Mouse (Mus musculus): ENCODE data around the gene Lrrc8b. TPM values are rescaled to one million over a fixed set of nuclear protein-coding genes. Genes with fewer than 3 reads are reported as not detected.

Lrrc8b gene
- polyA plus RNA-seq, 2 experiments: 5.8 to 6.6 TPM

- H3K27ac ChIP-seq (replicated peaks; ENCODE audit: low read depth, low read length): no peak overlapping the region
- H3K36me3 ChIP-seq (ENCODE audit: control insufficient read depth, insufficient read depth, low read length): no peaks in the 10 kb centered on the region
- DNase-seq (ENCODE audit: low spot score) (no peak), ATAC-seq (ENCODE audit: low FRiP score, low read depth) (no peak)
- H3K4me3 ChIP-seq (replicated peaks; ENCODE audit: low read length): no peak overlapping the region
- H3K4me1 ChIP-seq (ENCODE audit: control insufficient read depth, insufficient read depth, low read length): no peaks in the 10 kb centered on the region
- no peak overlapping the region for H3K4me2 ChIP-seq (replicated peaks; ENCODE audit: low read depth, low read length, severe bottlenecking)
- H3K9ac ChIP-seq (ENCODE audit: low read depth, low read length, severe bottlenecking): no peak overlapping the region
- TF ChIP-seq POLR2A (IDR thresholded peaks at IDR 0.05; ENCODE audit: borderline replicate concordance, extremely low read depth, insufficient read depth, insufficient read length): no peak
- no peaks in the 10 kb centered on the region for H3K27me3 ChIP-seq (ENCODE audit: control insufficient read depth, insufficient read depth, low read length)
- no peaks in the 10 kb centered on the region for H3K9me3 ChIP-seq (ENCODE audit: control insufficient read depth, low read length)
- 90% methylated on average over 5 of the region's 5 CpGs for WGBS
These were observed 24.0 kb downstream of the Lrrc8b start for GRCm38 (mm10) chr5:105439608-105440007.

- Histone ChIP-seq H3K4me2 (replicated peaks; ENCODE audit: low read depth, low read length, severe bottlenecking) (no peak overlapping the region), H3K27me3 (ENCODE audit: control insufficient read depth, insufficient read depth, low read length) (no peaks in the 10 kb centered on the region), H3K27ac (replicated peaks; ENCODE audit: low read depth, low read length) (no peak overlapping the region), H3K4me1 (ENCODE audit: control insufficient read depth, insufficient read depth, low read length) (no peaks in the 10 kb centered on the region), H3K4me3 (replicated peaks; ENCODE audit: low read length) (no peak overlapping the region), H3K9ac (ENCODE audit: low read depth, low read length, severe bottlenecking) (no peak overlapping the region), H3K36me3 (ENCODE audit: control insufficient read depth, insufficient read depth, low read length) (no peaks in the 10 kb centered on the region), H3K9me3 (ENCODE audit: control insufficient read depth, low read length) (no peaks in the 10 kb centered on the region)
- ATAC-seq (ENCODE audit: low FRiP score, low read depth): no peak
- no peak for TF ChIP-seq POLR2A (IDR thresholded peaks at IDR 0.05; ENCODE audit: borderline replicate concordance, extremely low read depth, insufficient read depth, insufficient read length)
- no peak for DNase-seq (ENCODE audit: low spot score)
- 81% methylated on average over 9 of the region's 9 CpGs for WGBS
These were observed 25.5 kb downstream of the Lrrc8b start for GRCm38 (mm10) chr5:105440992-105441535.

GRCm38 (mm10) chr5:105442212-105443000 lies 26.8 kb downstream of the Lrrc8b start:
- Histone ChIP-seq H3K4me2 (replicated peaks; ENCODE audit: low read depth, low read length, severe bottlenecking) (no peak overlapping the region), H3K4me3 (replicated peaks; ENCODE audit: low read length) (no peak overlapping the region), H3K9ac (ENCODE audit: low read depth, low read length, severe bottlenecking) (no peak overlapping the region), H3K36me3 (ENCODE audit: control insufficient read depth, insufficient read depth, low read length) (no peaks in the 10 kb centered on the region), H3K27me3 (ENCODE audit: control insufficient read depth, insufficient read depth, low read length) (no peaks in the 10 kb centered on the region), H3K27ac (replicated peaks; ENCODE audit: low read depth, low read length) (no peak overlapping the region), H3K4me1 (ENCODE audit: control insufficient read depth, insufficient read depth, low read length) (no peaks in the 10 kb centered on the region), H3K9me3 (ENCODE audit: control insufficient read depth, low read length) (no peaks in the 10 kb centered on the region)
- 76% methylated on average over 5 of the region's 5 CpGs for whole genome bisulfite sequencing
- DNase-seq (ENCODE audit: low spot score) (no peak), ATAC-seq (ENCODE audit: low FRiP score, low read depth) (no peak)
- no peak for TF ChIP-seq POLR2A (IDR thresholded peaks at IDR 0.05; ENCODE audit: borderline replicate concordance, extremely low read depth, insufficient read depth, insufficient read length)

- Histone ChIP-seq H3K4me3 (replicated peaks; ENCODE audit: low read length) (no peak overlapping the region), H3K4me2 (replicated peaks; ENCODE audit: low read depth, low read length, severe bottlenecking) (no peak overlapping the region), H3K27me3 (ENCODE audit: control insufficient read depth, insufficient read depth, low read length) (no peaks in the 10 kb centered on the region), H3K27ac (replicated peaks; ENCODE audit: low read depth, low read length) (no peak overlapping the region), H3K9ac (ENCODE audit: low read depth, low read length, severe bottlenecking) (no peak overlapping the region), H3K4me1 (ENCODE audit: control insufficient read depth, insufficient read depth, low read length) (no peaks in the 10 kb centered on the region), H3K9me3 (ENCODE audit: control insufficient read depth, low read length) (no peaks in the 10 kb centered on the region), H3K36me3 (ENCODE audit: control insufficient read depth, insufficient read depth, low read length) (no peaks in the 10 kb centered on the region)
- TF ChIP-seq POLR2A (IDR thresholded peaks at IDR 0.05; ENCODE audit: borderline replicate concordance, extremely low read depth, insufficient read depth, insufficient read length): no peak
- DNase-seq (ENCODE audit: low spot score) (no peak), ATAC-seq (ENCODE audit: low FRiP score, low read depth) (no peak)
- WGBS: 71% methylated on average over 11 of the region's 11 CpGs
These were observed 27.7 kb downstream of the Lrrc8b start for GRCm38 (mm10) chr5:105443057-105443815.

- 71% methylated on average over 6 of the region's 6 CpGs for WGBS
- no peaks in the 10 kb centered on the region for H3K9me3 ChIP-seq (ENCODE audit: control insufficient read depth, low read length)
- no peak overlapping the region for H3K27ac ChIP-seq (replicated peaks; ENCODE audit: low read depth, low read length)
These were observed 30.1 kb downstream of the Lrrc8b start for GRCm38 (mm10) chr5:105445686-105446085.

More at GRCm38 (mm10) chr5:105445686-105446085, 30.1 kb downstream of the Lrrc8b start:
- ATAC-seq (ENCODE audit: low FRiP score, low read depth): no peak
- no peak overlapping the region for H3K4me2 ChIP-seq (replicated peaks; ENCODE audit: low read depth, low read length, severe bottlenecking)
- no peak for DNase-seq (ENCODE audit: low spot score)
- TF ChIP-seq POLR2A (IDR thresholded peaks at IDR 0.05; ENCODE audit: borderline replicate concordance, extremely low read depth, insufficient read depth, insufficient read length): no peak
- no peaks in the 10 kb centered on the region for H3K27me3 ChIP-seq (ENCODE audit: control insufficient read depth, insufficient read depth, low read length)
- no peaks in the 10 kb centered on the region for H3K36me3 ChIP-seq (ENCODE audit: control insufficient read depth, insufficient read depth, low read length)
- no peak overlapping the region for H3K9ac ChIP-seq (ENCODE audit: low read depth, low read length, severe bottlenecking)
- no peak overlapping the region for H3K4me3 ChIP-seq (replicated peaks; ENCODE audit: low read length)
- no peaks in the 10 kb centered on the region for H3K4me1 ChIP-seq (ENCODE audit: control insufficient read depth, insufficient read depth, low read length)

All from limb, embryonic 14.5 days (tissue).